Mouse (Mus musculus) CH12.LX (cell line): ENCODE data around the gene Sema4a. TPM values are rescaled to one million over a fixed set of nuclear protein-coding genes. Genes with fewer than 3 reads are reported as not detected.

ENCODE experiments used
- DNase-seq: peaks from one replicate; pipeline ENCODE4 v3.0.0-alpha.2; 2013; ENCODE audit errors: extremely low read depth
- H3K27ac ChIP-seq: 2 replicates; pipeline ENCODE4 v1.5.1; 2012; ENCODE audit warnings: low read depth, mild to moderate bottlenecking, control low read depth, moderate library complexity; ENCODE audit not compliant: insufficient read depth
- H3K27me3 ChIP-seq: replicated peaks from 2 replicates; pipeline ENCODE3; 2012; ENCODE audit warnings: inconsistent platforms
- H3K36me3 ChIP-seq, 2 experiments: replicated peaks in 1 of 2; 2 replicates each; pipeline versions ENCODE3 to v1.6.1; 2012; ENCODE audit warnings: inconsistent platforms in 1 of 2, low read length in 1 of 2, mild to moderate bottlenecking in 1 of 2, mixed read lengths in 1 of 2, moderate library complexity in 1 of 2; ENCODE audit not compliant: control insufficient read depth in 1 of 2, insufficient read depth in 1 of 2
- H3K4me1 ChIP-seq, 2 experiments: 2 replicates each; pipeline ENCODE4 v1.6.1; 2012; ENCODE audit warnings: inconsistent platforms in 1 of 2, moderate library complexity in 1 of 2; ENCODE audit not compliant: insufficient read depth in 2 of 2, control insufficient read depth in 1 of 2
- H3K4me2 ChIP-seq: 2 replicates; pipeline ENCODE4 v1.6.1; 2012; ENCODE audit warnings: low read depth, mild to moderate bottlenecking, control low read depth; ENCODE audit not compliant: poor library complexity, insufficient read depth, severe bottlenecking
- H3K4me3 ChIP-seq, 3 experiments: fragments of 150-350 bp in 1 of 3; sonication (generic) in 1 of 3; replicated peaks in 1 of 3; 2 replicates each; pipeline versions ENCODE3 to v1.5.1; 2011 to 2012; ENCODE audit warnings: low read depth in 2 of 3, low read length in 2 of 3, mild to moderate bottlenecking in 2 of 3, moderate library complexity in 2 of 3, control low read depth in 1 of 3, improper control_type of control experiment in 1 of 3, inconsistent platforms in 1 of 3, mixed read lengths in 1 of 3; ENCODE audit not compliant: poor library complexity in 1 of 3
- H3K79me2 ChIP-seq: replicated peaks from 2 replicates; pipeline ENCODE4 v1.6.1; 2012; ENCODE audit warnings: mild to moderate bottlenecking, moderate library complexity; ENCODE audit not compliant: control insufficient read depth, poor library complexity, insufficient read depth, severe bottlenecking; ENCODE audit errors: extremely low read depth
- H3K9ac ChIP-seq: 2 replicates; pipeline ENCODE4 v1.6.1; 2012; ENCODE audit warnings: low read depth, mild to moderate bottlenecking, control low read depth, moderate library complexity; ENCODE audit not compliant: insufficient read depth
- H3K9me3 ChIP-seq: replicated peaks from 2 replicates; pipeline ENCODE3; 2012; ENCODE audit warnings: low read length, inconsistent platforms, mixed read lengths
- BHLHE40 ChIP-seq: IDR thresholded peaks from 2 replicates; pipeline ENCODE4 v1.6.1; 2011; ENCODE audit warnings: mild to moderate bottlenecking, low read depth, low read length, improper control_type of control experiment
- CHD2 ChIP-seq: IDR thresholded peaks from 2 replicates; pipeline ENCODE4 v1.6.1; 2011; ENCODE audit warnings: low read length, improper control_type of control experiment
- ETS1 ChIP-seq: conservative IDR thresholded peaks from 2 replicates; pipeline ENCODE4 v1.6.1; 2012; ENCODE audit warnings: low read depth, mild to moderate bottlenecking, inconsistent platforms, low read length, improper control_type of control experiment, moderate library complexity
- IRF4 ChIP-seq: IDR thresholded peaks from 2 replicates; pipeline ENCODE4 v1.6.1; 2014; ENCODE audit warnings: low read depth, mild to moderate bottlenecking, inconsistent platforms, low read length, improper control_type of control experiment
- JUN ChIP-seq: IDR thresholded peaks from 2 replicates; pipeline ENCODE4 v1.6.1; 2011; ENCODE audit warnings: low read depth, mild to moderate bottlenecking, low read length, improper control_type of control experiment, moderate library complexity; ENCODE audit not compliant: insufficient read depth
- KAT2A ChIP-seq: IDR thresholded peaks from 2 replicates; pipeline ENCODE4 v1.6.1; 2012; ENCODE audit warnings: low read length, improper control_type of control experiment, inconsistent platforms; ENCODE audit not compliant: insufficient replicate concordance
- MAX ChIP-seq: IDR thresholded peaks from 2 replicates; pipeline ENCODE4 v1.6.1; 2011; ENCODE audit warnings: low read length, improper control_type of control experiment
- MAZ ChIP-seq: IDR thresholded peaks from 2 replicates; pipeline ENCODE4 v1.6.1; 2012; ENCODE audit warnings: low read depth, mild to moderate bottlenecking, inconsistent platforms, low read length, improper control_type of control experiment, moderate library complexity
- MXI1 ChIP-seq: IDR thresholded peaks from 2 replicates; pipeline ENCODE4 v1.6.1; 2011; ENCODE audit warnings: mild to moderate bottlenecking, low read depth, low read length, improper control_type of control experiment
- NRF1 ChIP-seq: IDR thresholded peaks from 2 replicates; pipeline ENCODE4 v1.6.1; 2014; ENCODE audit warnings: low read depth, mild to moderate bottlenecking, inconsistent platforms, low read length, improper control_type of control experiment, moderate library complexity
- PAX5 ChIP-seq: IDR thresholded peaks from 2 replicates; pipeline ENCODE4 v1.6.1; 2012; ENCODE audit warnings: low read length, inconsistent platforms, mixed read lengths
- POLR2AphosphoS2 ChIP-seq: IDR thresholded peaks from 2 replicates; pipeline ENCODE4 v1.6.1; 2011; ENCODE audit warnings: low read depth, low read length, improper control_type of control experiment
- RAD21 ChIP-seq: IDR thresholded peaks from 2 replicates; pipeline ENCODE4 v1.6.1; 2011; ENCODE audit warnings: low read depth, mild to moderate bottlenecking, low read length, improper control_type of control experiment, moderate library complexity
- RCOR1 ChIP-seq: conservative IDR thresholded peaks from 2 replicates; pipeline ENCODE4 v1.6.1; 2012; ENCODE audit warnings: low read depth, mild to moderate bottlenecking, inconsistent platforms, low read length, improper control_type of control experiment
- SIN3A ChIP-seq: IDR thresholded peaks from 2 replicates; pipeline ENCODE4 v1.6.1; 2012; ENCODE audit warnings: low read length, improper control_type of control experiment, inconsistent platforms
- TCF12 ChIP-seq: IDR thresholded peaks from 2 replicates; pipeline ENCODE4 v1.6.1; 2014; ENCODE audit warnings: low read depth, mild to moderate bottlenecking, inconsistent platforms, low read length, improper control_type of control experiment
- UBTF ChIP-seq: IDR thresholded peaks from 2 replicates; pipeline ENCODE4 v1.6.1; 2012; ENCODE audit warnings: low read depth, mild to moderate bottlenecking, inconsistent platforms, low read length, improper control_type of control experiment, moderate library complexity
- USF1 ChIP-seq: IDR thresholded peaks from 2 replicates; pipeline ENCODE4 v1.6.1; 2014; ENCODE audit warnings: low read depth, mild to moderate bottlenecking, inconsistent platforms, low read length, improper control_type of control experiment
- USF2 ChIP-seq: conservative IDR thresholded peaks from 2 replicates; pipeline ENCODE4 v1.6.1; 2011; ENCODE audit warnings: low read depth, low read length, improper control_type of control experiment
- dilution Hi-C: fragments of 300-500 bp; cut with MboI; formaldehyde crosslinking; loops from 2 replicates; pipeline ENCODE4 v1.14.3; 2020; ENCODE audit warnings: low sequenced_read_pairs; ENCODE audit not compliant: extremely low pct_unique_long_range_greater_than_20kb, extremely low pct_ligation_motif_present
- in situ Hi-C: fragments of 300-500 bp; cut with MboI; formaldehyde crosslinking; loops from 3 replicates; pipeline ENCODE4 v1.14.3; 2019; ENCODE audit warnings: low sequenced_read_pairs, low pct_ligation_motif_present, low pct_unique_long_range_greater_than_20kb, mixed read lengths
- polyA plus RNA-seq: library from polyadenylated mRNA; unstranded; fragments of >175 nt; gene quantifications from 2 replicates; pipeline ENCODE4 v1.2.1, GENCODE M21; 2012; ENCODE audit warnings: low read depth; ENCODE audit not compliant: insufficient read length
- total RNA-seq, 2 experiments: library from RNA; depleted of rRNA; stranded (reverse); fragments of 300-350 nt in 1 of 2; fragments of >200 nt in 1 of 2; gene quantifications; 2 replicates each; pipeline ENCODE4 v1.2.3; 2012 to 2014

The Sema4a gene
- total and polyA plus RNA-seq, 3 experiments, result 3.5 to 7.1 (median 4.7) TPM

DNA sequence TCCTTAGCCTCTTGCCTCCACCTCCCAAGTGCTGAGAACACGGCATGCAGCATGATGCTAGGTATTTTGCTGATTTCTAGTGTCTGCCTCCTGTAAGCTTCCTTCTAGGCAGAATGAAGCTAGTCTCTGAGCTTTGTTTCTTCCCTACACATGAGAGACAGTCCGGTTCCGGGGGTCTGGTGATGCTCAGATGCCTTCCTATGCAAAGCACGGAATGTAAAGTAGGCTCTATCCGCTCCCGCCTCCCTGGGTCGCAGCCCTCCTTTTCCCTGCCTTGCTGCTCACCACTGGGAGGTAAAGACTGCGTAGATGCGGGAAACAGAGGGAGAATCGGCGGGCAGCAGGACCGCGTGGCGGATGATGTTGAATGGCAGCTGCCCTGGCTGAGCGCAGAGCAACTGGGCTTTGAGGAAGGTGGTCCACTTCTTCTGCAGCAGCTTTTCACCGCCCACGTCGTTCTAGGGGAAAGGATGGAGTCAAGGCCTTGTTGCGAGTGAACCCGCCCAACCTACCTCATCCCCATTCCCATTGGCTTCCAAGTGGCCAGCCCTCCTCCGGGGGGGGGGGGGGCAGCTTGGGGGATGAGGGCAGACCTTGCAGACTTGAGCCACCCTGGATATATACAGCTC lies 11.5 kb downstream of the Sema4a start:
- H3K27me3 ChIP-seq, result no peaks in the 10 kb centered on the region

DNA sequence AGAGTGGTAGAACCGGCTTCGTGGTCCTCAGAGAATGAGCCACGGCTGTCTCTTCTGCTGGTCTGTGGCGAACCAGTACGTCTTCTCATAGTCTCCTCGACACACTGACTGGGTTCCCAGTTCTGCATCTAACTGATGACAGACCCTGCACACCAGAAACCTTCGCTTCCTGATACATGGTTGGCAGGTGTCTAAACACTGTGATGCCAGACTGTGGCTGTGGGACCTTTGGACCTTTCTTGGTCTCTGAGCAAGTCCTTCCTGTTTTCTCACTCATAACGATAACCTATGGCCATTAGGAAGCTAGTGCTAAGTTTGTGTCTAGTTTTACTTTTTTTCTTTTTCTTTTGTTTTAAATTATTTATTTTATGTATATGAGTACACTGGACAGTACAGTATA lies 12.5 kb downstream of the Sema4a start:
- dilution Hi-C loops, result no loop called here

More for the DNA sequence above, 11.5 kb downstream of the Sema4a start:
- Histone ChIP-seq H3K4me1 (peaks cover 5 to 30% of the 10 kb centered on the region in 2 experiments), H3K27ac (no peak overlapping the region), H3K9me3 (no peaks in the 10 kb centered on the region), H3K4me2 (no peak overlapping the region), H3K9ac (no peak overlapping the region), H3K36me3 (no peaks in the 10 kb centered on the region), H3K4me3 (no peak overlapping the region), H3K79me2 (no peaks in the 10 kb centered on the region)
- in situ Hi-C loops, result no loop called here
- no peak for DNase-seq
- TF ChIP-seq USF1 (no peak), TCF12 (no peak), USF2 (no peak), MXI1 (no peak), POLR2AphosphoS2 (no peak), JUN (no peak), UBTF (no peak), RCOR1 (no peak), IRF4 (no peak), BHLHE40 (no peak), MAX (no peak), PAX5 (no peak), CHD2 (no peak)
- dilution Hi-C loops, result no loop called here

More for the DNA sequence above, 12.5 kb downstream of the Sema4a start:
- H3K27ac ChIP-seq, result no peak overlapping the region
- no peak for DNase-seq
- in situ Hi-C loops, result no loop called here
- TF ChIP-seq NRF1, result no peak
- TF ChIP-seq KAT2A, result no peak
- no peak for TF ChIP-seq SIN3A
- no peak for TF ChIP-seq ETS1
- TF ChIP-seq MAZ, result no peak
- no peak for TF ChIP-seq MXI1
- TF ChIP-seq USF1, result no peak
- no peak for TF ChIP-seq BHLHE40
- no peak for TF ChIP-seq RCOR1
- no peak for TF ChIP-seq RAD21
- no peak for TF ChIP-seq PAX5
- H3K36me3 ChIP-seq, result no peaks in the 10 kb centered on the region
- no peak overlapping the region for H3K9ac ChIP-seq
- H3K9me3 ChIP-seq, result no peaks in the 10 kb centered on the region
- H3K4me3 ChIP-seq, result no peak overlapping the region
- no peak overlapping the region for H3K4me2 ChIP-seq
- no peaks in the 10 kb centered on the region for H3K79me2 ChIP-seq
- H3K4me1 ChIP-seq, result peaks cover 5 to 20% of the 10 kb centered on the region in 2 experiments
- H3K27me3 ChIP-seq, result no peaks in the 10 kb centered on the region
